Mouse (Mus musculus) liver, embryonic 13.5 days (tissue): ENCODE results near the gene Gm15155. TPM values are rescaled to one million over a fixed set of nuclear protein-coding genes. Genes with fewer than 3 reads are reported as not detected.
A peak's percentile ranks its signal among the peaks of the same experiment; 100 is the strongest.

Experiments
- ATAC-seq: fragments of 200-750 bp; cut with Nextera tagmentation; 2 replicates; pipeline ENCODE4 v1.8.0; 2017; ENCODE audit warnings: low read depth, mild to moderate bottlenecking, moderate number of reproducible peaks, moderate library complexity
- DNase-seq: peaks from one replicate; pipeline ENCODE4 v3.0.0; 2022
- H3K27ac ChIP-seq: fragments of 300-500 bp; sonication (generic); 2 replicates; pipeline ENCODE4 v1.5.1; 2015; ENCODE audit warnings: moderate library complexity, mild to moderate bottlenecking, inconsistent platforms
- H3K27me3 ChIP-seq: fragments of 300-500 bp; sonication (generic); 2 replicates; pipeline ENCODE4 v1.6.1; 2015; ENCODE audit warnings: mild to moderate bottlenecking, inconsistent platforms
- H3K36me3 ChIP-seq: fragments of 300-500 bp; sonication (generic); 2 replicates; pipeline ENCODE4 v1.6.1; 2015; ENCODE audit warnings: mild to moderate bottlenecking, inconsistent platforms
- H3K4me1 ChIP-seq: fragments of 300-500 bp; sonication (generic); replicated peaks from 2 replicates; pipeline ENCODE4 v1.6.1; 2015; ENCODE audit warnings: inconsistent platforms
- H3K4me2 ChIP-seq: fragments of 300-500 bp; sonication (generic); 2 replicates; pipeline ENCODE4 v1.6.1; 2015; ENCODE audit warnings: inconsistent platforms, mild to moderate bottlenecking, moderate library complexity
- H3K4me3 ChIP-seq: fragments of 300-500 bp; sonication (generic); replicated peaks from 2 replicates; pipeline ENCODE4 v1.5.1; 2015; ENCODE audit warnings: mild to moderate bottlenecking, inconsistent platforms
- H3K9ac ChIP-seq: fragments of 300-500 bp; sonication (generic); 2 replicates; pipeline ENCODE4 v1.6.1; 2015; ENCODE audit warnings: mild to moderate bottlenecking, inconsistent platforms
- H3K9me3 ChIP-seq: fragments of 300-500 bp; sonication (generic); replicated peaks from 2 replicates; pipeline ENCODE4 v1.6.1; 2016; ENCODE audit warnings: inconsistent platforms
- WGBS: fragments of 180-500 bp; shearing (Covaris S2); methylation state at CpG from one replicate; pipeline ENCODE4 v1.1.7; 2015; ENCODE audit not compliant: insufficient replicate concordance; 5-methylcytosine and 5-hydroxymethylcytosine counted together
- polyA plus RNA-seq: library from polyadenylated mRNA; unstranded; fragments of >200 nt; fragmentation: Nextera tagmentation; extraction: Ambion mirVana; gene quantifications from 2 replicates; pipeline ENCODE4 v1.2.1, GENCODE M21; 2015

The Gm15155 gene
- not detected in 2 replicates for polyA plus RNA-seq

DNA sequence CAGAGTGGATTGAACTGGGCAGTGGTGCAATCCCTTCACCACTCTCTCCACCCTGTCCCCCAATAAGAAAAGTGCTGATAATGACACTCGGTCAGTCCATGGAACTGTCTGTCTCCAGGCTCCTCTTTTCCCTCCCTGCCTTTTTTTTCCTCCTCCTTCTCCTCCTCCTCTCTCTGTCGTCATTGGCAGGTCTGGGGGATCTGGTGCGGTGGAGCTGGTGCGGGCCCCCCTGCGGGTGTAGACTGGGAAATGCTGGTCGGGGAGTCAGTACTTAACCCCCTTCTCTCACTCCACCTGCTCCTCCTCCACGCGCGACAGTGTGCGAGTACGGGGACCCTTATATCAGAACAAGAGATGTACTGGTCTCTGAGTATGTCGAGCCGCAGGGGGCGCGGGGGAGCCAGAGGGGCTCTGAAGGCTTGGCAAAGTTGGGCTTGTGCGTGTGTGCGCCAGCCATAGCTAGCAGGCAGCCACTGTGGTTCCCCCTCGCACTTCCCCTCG lies at the start of gene Gm15155:
Gene Gm15155, plus strand, starts transcription at position 401 of the 501 bp plus-strand sequence.
- H3K4me1 ChIP-seq = no peaks in the 10 kb centered on the region
- DNase-seq (no peak), ATAC-seq (no peak)
- H3K9ac ChIP-seq = no peak within 1 kb of the TSS
- H3K4me2 ChIP-seq = peak within 1 kb of the TSS; percentile 52
- H3K27ac ChIP-seq = no peak within 1 kb of the TSS
- H3K4me3 ChIP-seq = peak within 1 kb of the TSS; percentile 38
- H3K9me3 ChIP-seq = no peaks in the 10 kb centered on the region
- H3K27me3 ChIP-seq = peaks cover 47% of the 10 kb centered on the region
- no peaks in the 10 kb centered on the region for H3K36me3 ChIP-seq
- WGBS = 19% methylated on average over 19 of the region's 19 CpGs

DNA sequence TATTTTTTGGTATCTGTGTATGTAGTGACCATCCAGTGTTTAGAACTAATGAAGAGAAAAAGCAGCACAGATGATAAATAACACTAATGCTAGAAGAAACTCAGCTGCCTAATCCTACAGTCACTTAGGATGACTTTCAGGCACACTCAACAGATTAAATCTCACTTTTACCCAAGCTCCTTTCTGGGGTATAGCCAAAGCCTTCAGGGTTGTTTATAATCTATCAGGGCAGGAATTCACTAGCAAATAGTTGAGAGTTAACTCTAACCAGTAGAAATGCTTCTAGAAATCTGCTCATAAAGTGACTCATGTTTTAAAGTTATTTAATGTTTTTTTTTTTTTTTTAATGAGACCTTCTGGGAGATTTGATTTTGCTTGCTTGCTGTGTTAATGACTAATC lies 44.8 kb upstream of the Gm15155 start:
- Histone ChIP-seq H3K27me3 (no peaks in the 10 kb centered on the region), H3K9me3 (no peaks in the 10 kb centered on the region), H3K27ac (no peak overlapping the region), H3K9ac (no peak overlapping the region), H3K4me1 (no peaks in the 10 kb centered on the region), H3K36me3 (no peaks in the 10 kb centered on the region), H3K4me2 (no peak overlapping the region), H3K4me3 (no peak overlapping the region)
- ATAC-seq = no peak
- DNase-seq = no peak

DNA sequence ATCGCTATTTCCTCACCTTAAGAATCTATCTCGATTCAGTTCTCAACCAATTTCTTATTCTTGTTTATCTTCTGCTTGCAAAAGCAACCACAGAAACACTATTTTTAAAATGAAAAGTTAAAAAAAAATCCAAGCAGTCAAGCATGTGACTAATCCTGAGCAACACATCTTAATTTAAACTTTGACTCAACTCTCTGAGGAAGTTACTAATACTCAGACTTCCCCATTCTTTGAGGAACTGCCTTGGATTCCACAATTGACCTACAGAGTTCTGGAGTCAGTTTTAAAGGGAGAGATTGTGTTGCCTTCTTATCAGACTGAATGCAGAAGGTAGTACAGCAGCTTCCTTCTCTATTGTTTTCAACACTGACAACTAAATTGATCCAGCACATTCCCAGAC lies 40.0 kb upstream of the Gm15155 start:
- WGBS = 22% methylated on average over 2 of the region's 2 CpGs
- no peak overlapping the region for H3K4me3 ChIP-seq
- no peak for ATAC-seq
- H3K4me1 ChIP-seq = no peaks in the 10 kb centered on the region
- H3K27ac ChIP-seq = no peak overlapping the region
- H3K9ac ChIP-seq = no peak overlapping the region
- no peak for DNase-seq
- H3K27me3 ChIP-seq = no peaks in the 10 kb centered on the region
- H3K4me2 ChIP-seq = no peak overlapping the region
- H3K9me3 ChIP-seq = no peaks in the 10 kb centered on the region
- no peaks in the 10 kb centered on the region for H3K36me3 ChIP-seq

DNA sequence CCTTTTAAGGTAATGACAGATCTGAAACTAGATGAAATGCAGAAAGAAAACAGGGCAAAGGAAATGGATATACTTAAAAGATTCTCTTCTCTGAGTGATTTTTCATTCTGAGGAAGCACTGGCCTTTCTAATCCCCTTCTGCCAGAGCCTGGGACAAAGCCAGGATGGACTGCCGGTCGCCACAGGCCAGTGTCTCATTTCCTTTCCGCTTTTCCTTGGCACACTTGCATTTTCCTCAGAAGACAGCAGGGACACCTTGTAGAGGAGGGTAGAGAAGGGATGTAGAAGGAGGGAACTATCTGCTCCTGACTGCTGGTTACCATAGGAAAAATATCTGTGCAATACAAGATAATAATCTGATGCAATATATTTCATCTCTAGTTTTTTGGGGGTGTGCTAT lies 33.1 kb upstream of the Gm15155 start:
- Histone ChIP-seq H3K4me3 (no peak overlapping the region), H3K4me1 (no peaks in the 10 kb centered on the region), H3K4me2 (no peak overlapping the region), H3K27me3 (no peaks in the 10 kb centered on the region), H3K27ac (no peak overlapping the region), H3K36me3 (no peaks in the 10 kb centered on the region), H3K9ac (no peak overlapping the region), H3K9me3 (no peaks in the 10 kb centered on the region)
- WGBS = 44% methylated on average over 3 of the region's 3 CpGs
- ATAC-seq (no peak), DNase-seq (no peak)

DNA sequence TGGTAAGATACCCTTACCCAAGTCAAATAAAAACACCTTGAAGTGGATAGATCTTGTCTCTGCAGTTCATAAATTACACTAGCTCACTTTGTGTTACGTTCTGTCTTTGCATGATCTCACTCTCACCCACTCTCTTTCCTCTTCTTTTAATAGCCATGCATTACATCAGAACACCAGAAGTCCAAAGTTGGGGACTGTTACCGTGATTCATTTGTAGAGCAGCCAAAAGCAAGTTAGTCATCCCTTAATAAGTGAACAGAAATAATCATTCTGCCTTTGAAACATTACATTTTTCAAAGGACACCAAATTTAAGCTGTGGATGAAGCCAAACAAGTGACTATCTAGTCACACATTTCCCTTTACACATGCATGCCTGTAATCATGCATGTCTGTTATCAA lies 32.1 kb upstream of the Gm15155 start:
- H3K4me3 ChIP-seq = no peak overlapping the region
- H3K27ac ChIP-seq = no peak overlapping the region
- ATAC-seq (no peak), DNase-seq (no peak)
- no peaks in the 10 kb centered on the region for H3K4me1 ChIP-seq
- H3K9ac ChIP-seq = no peak overlapping the region
- no peaks in the 10 kb centered on the region for H3K9me3 ChIP-seq
- H3K27me3 ChIP-seq = no peaks in the 10 kb centered on the region
- WGBS = 44% methylated on average over 2 of the region's 2 CpGs
- no peaks in the 10 kb centered on the region for H3K36me3 ChIP-seq
- H3K4me2 ChIP-seq = no peak overlapping the region

DNA sequence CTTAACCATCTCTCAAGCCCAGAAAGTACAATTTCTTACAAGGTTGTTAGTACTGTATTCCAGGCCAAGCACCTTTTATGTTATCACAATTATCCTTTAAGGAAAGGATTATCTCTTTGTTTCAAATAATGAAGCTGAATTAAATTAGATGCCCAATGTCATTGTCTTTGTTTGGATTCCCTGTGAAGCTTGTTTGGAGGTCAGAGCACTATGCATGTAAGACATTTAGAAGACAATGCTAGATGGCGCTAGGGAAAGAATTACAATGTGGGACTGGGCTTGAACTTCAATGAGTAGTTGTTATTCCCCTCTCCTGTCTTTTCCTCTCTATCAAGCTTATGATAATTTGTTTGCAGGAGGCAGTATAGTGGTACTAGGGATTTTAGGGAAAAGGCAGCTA lies 29.9 kb upstream of the Gm15155 start:
- Histone ChIP-seq H3K9me3 (no peaks in the 10 kb centered on the region), H3K27ac (no peak overlapping the region), H3K36me3 (no peaks in the 10 kb centered on the region), H3K4me3 (no peak overlapping the region), H3K4me1 (no peaks in the 10 kb centered on the region), H3K4me2 (no peak overlapping the region), H3K27me3 (no peaks in the 10 kb centered on the region), H3K9ac (no peak overlapping the region)
- DNase-seq = no peak
- no peak for ATAC-seq
- 53% methylated on average over 1 of the region's 1 CpGs for WGBS

DNA sequence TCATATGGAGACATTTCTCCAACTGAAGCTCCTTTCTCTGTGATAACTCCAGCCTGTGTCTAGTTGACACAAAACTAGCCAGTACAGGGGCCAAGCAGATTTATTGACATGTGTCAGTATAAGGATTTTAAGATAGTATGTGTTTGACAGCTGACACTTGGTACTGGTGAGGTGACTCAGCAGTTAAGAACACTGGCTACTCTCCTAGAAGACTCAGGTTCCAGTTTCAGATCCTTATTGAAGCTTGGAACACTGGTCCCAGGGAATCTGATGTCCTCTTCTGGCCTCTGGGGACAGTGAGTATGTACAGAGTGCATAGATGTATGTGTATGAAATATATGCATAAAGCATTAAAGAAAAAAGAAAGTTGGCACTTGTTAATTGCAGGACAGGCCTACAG lies 28.2 kb upstream of the Gm15155 start:
- Histone ChIP-seq H3K27me3 (no peaks in the 10 kb centered on the region), H3K9me3 (no peaks in the 10 kb centered on the region), H3K4me2 (no peak overlapping the region), H3K27ac (no peak overlapping the region), H3K4me1 (no peaks in the 10 kb centered on the region), H3K9ac (no peak overlapping the region), H3K36me3 (no peaks in the 10 kb centered on the region), H3K4me3 (no peak overlapping the region)
- DNase-seq = no peak
- ATAC-seq = no peak

DNA sequence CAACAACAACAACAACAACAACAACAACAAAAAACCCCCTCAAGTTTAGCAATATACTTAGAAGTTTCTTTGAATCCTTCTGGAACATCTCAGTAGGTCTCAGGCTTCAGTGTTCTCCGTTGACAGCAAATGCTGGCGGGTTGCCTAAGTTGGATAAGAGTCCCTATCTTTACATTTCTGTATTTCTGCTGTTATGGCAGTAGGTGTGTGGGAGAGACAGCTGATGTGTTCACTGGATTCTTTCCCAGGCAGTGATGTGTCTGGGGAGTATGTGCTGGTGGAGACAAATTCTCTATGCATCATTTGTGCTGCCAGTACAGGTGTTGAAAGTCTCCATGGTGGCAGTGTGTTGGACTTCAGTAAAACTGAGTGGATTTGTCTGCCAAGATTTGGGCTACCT lies 23.3 kb upstream of the Gm15155 start:
- no peak overlapping the region for H3K9ac ChIP-seq
- H3K4me2 ChIP-seq = no peak overlapping the region
- no peak for DNase-seq
- WGBS = 52% methylated on average over 2 of the region's 2 CpGs
- H3K36me3 ChIP-seq = no peaks in the 10 kb centered on the region
- ATAC-seq = no peak
- no peak overlapping the region for H3K27ac ChIP-seq
- no peaks in the 10 kb centered on the region for H3K9me3 ChIP-seq
- H3K4me1 ChIP-seq = no peaks in the 10 kb centered on the region
- H3K4me3 ChIP-seq = no peak overlapping the region
- no peaks in the 10 kb centered on the region for H3K27me3 ChIP-seq

DNA sequence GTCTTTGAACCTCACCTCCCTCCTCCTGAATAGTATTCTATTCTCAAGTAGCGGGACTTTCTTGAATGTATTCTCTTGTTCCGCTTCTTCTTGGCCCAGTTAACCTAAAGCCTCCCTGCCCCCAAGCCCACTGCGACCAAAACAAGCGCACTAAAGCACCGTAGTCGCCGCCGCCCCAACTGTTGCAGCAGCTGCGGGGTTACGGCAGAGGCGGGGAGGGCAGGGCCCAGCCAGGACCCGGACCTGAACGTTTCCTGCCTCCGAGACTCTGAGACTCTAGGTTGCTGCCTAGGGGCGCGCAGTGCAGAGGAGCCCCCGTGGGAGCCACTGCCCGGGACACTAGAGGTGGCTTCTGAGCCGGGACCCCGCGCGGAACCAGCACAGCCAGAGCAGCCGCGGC lies 2.0 kb upstream of the Gm15155 start:
- no peak for DNase-seq
- Histone ChIP-seq H3K27ac (no peak overlapping the region), H3K4me3 (peak overlapping the region; percentile 38), H3K4me2 (peak overlapping the region; percentile 52), H3K36me3 (no peaks in the 10 kb centered on the region), H3K27me3 (peaks cover 47% of the 10 kb centered on the region), H3K4me1 (no peaks in the 10 kb centered on the region), H3K9ac (no peak overlapping the region), H3K9me3 (no peaks in the 10 kb centered on the region)
- no peak for ATAC-seq
- 21% methylated on average over 23 of the region's 24 CpGs for WGBS

DNA sequence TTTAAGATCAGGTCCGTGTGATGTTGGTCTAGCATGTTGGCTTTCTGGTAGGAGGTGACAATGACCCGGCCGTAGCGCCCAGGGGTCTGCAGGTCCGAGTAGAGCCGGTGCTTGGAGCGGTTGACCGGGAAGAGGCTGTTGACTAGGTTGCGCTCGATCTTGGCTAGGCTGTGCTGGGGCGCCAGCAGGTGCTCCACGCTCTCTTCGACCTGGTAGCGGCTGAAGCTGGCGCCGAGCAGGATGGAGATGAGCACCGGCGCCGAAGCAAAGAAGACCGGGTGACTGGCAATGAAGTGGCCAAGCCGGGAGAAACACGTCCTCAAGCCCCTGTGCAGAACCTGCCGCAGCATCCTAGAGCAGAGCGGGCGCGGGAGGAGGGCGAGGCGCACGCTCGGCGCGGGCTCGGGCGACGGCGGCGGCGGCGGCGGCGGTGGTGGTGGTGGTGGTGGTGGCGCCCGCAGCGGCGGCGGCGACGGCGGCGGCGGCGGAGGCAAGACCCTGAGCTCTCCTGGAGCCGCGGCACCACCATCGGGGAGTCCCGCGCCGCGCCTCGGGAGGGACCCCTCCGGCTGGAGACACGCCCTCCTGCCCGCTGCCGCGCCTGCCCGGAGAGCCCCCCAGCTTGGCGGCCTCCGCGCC lies 1.5 kb upstream of the Gm15155 start:
- no peak for DNase-seq
- no peak for ATAC-seq
- Histone ChIP-seq H3K9ac (no peak overlapping the region), H3K27me3 (peaks cover 47% of the 10 kb centered on the region), H3K4me2 (peak overlapping the region; percentile 52), H3K27ac (no peak overlapping the region), H3K4me1 (no peaks in the 10 kb centered on the region), H3K36me3 (no peaks in the 10 kb centered on the region), H3K4me3 (peak overlapping the region; percentile 38), H3K9me3 (no peaks in the 10 kb centered on the region)
- 8% methylated on average over 37 of the region's 69 CpGs for WGBS

DNA sequence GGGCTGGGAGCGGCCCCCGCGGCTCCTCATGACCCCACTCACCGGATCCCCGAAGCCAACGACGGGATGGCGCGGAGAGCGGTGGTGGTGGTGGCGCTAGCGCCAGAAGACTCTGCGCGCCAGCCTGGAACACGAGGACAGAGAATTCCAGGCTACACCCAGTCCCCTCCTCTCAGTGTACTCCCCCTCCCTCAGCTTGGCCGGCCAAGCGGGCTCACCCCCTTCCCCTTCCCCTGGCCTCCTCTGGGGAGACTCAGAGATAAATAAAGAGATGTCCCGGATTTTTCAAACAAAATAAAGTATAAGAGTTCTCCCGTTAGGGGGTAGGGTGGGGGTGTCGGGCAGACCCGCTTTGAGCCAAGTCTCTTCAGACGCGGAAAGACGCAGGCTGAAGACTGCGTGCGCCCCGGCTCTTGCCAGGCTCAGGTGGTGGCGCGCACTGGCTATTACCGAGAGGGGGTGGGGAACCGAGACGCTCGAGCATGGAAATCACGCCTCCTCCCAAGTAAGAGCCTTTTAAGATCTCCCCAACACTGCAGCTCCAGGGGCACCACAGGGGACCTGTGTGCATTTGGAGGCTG lies 750 bp upstream of the Gm15155 start, which contains the start of gene Ptchd1:
Gene Ptchd1, minus strand, starts transcription at position 114 of the 581 bp plus-strand sequence.
- no peak for ATAC-seq
- H3K9ac ChIP-seq = no peak within 1 kb of the TSS
- no peaks in the 10 kb centered on the region for H3K4me1 ChIP-seq
- no peaks in the 10 kb centered on the region for H3K9me3 ChIP-seq
- DNase-seq = no peak
- H3K27me3 ChIP-seq = peaks cover 47% of the 10 kb centered on the region
- H3K27ac ChIP-seq = no peak within 1 kb of the TSS
- 13% methylated on average over 23 of the region's 34 CpGs for WGBS
- no peaks in the 10 kb centered on the region for H3K36me3 ChIP-seq
- H3K4me2 ChIP-seq = peak within 1 kb of the TSS; percentile 52
- peak within 1 kb of the TSS; percentile 38 for H3K4me3 ChIP-seq

DNA sequence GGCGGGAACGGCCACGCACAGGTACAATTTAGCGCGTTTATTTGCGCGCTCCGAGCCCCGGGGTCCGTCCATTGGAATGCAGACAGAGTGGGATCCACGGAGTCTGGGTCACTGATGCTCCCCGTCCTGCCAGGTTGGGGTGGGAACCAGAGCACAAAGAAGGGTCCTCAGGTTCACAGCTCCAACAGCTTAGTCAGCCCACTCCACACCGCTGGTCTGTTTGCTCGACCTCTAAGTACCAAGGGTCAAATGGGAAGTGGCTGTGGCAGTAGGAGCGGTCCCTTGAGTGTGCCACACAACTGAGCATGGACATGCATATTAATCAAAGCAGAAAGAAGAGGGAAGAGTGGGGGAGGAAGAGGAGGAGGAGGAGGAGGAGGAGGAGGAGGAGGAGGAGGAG lies 354 bp downstream of the Gm15155 start:
- peaks cover 47% of the 10 kb centered on the region for H3K27me3 ChIP-seq
- no peak overlapping the region for H3K27ac ChIP-seq
- no peaks in the 10 kb centered on the region for H3K4me1 ChIP-seq
- no peak for DNase-seq
- WGBS = 21% methylated on average over 15 of the region's 15 CpGs
- H3K4me2 ChIP-seq = no peak overlapping the region
- no peak overlapping the region for H3K9ac ChIP-seq
- H3K4me3 ChIP-seq = no peak overlapping the region
- no peaks in the 10 kb centered on the region for H3K9me3 ChIP-seq
- no peaks in the 10 kb centered on the region for H3K36me3 ChIP-seq
- no peak for ATAC-seq
